Mouse (Mus musculus): Measurements from ENCODE around the gene Nfs1.

DNA sequence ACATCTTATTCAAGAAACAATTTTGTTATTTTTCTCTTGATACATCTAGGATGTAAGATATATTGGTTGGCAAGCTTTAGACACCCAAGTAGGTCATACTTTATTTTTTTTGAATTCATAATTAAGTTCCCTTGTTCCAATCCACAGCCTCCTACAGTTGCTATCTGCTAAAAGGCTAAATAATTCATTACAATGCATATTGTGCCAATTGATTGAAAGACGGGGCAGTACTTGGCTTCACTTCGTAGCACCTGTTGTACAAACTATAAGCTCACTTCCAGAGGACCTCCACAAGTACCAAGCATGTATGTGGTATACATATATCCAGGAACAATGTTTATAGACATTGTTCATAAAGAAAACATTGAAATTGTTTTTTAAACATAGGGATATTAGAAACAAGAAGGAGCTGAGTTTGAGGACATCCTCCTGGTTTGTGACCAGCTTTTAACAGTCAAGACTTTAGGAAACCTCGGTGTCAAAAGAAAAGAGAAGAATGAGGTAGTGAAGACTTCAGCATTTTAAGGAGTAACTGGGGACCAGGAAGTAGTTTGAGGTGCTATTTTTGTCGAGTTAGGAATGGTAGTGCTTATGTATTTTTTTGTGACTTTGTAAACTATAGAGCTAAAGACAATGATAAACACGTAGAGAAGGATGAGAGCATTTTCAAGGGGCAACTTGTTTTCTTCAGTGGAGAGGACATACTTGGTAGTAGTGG lies 2.4 kb upstream of the Nfs1 start:
- TF ChIP-seq POLR2A (IDR thresholded peaks at IDR 0.05; ENCODE audit: insufficient read depth, low read depth, low read length), result no peak
- TF ChIP-seq CTCF (IDR thresholded peaks at IDR 0.05; ENCODE audit: insufficient read depth, low read depth, low read length), result no peak

Measured in olfactory bulb, adult 2 months (tissue).